9 mouse cellular contexts compared by ENCODE assay signal in the genomic region with DNA sequence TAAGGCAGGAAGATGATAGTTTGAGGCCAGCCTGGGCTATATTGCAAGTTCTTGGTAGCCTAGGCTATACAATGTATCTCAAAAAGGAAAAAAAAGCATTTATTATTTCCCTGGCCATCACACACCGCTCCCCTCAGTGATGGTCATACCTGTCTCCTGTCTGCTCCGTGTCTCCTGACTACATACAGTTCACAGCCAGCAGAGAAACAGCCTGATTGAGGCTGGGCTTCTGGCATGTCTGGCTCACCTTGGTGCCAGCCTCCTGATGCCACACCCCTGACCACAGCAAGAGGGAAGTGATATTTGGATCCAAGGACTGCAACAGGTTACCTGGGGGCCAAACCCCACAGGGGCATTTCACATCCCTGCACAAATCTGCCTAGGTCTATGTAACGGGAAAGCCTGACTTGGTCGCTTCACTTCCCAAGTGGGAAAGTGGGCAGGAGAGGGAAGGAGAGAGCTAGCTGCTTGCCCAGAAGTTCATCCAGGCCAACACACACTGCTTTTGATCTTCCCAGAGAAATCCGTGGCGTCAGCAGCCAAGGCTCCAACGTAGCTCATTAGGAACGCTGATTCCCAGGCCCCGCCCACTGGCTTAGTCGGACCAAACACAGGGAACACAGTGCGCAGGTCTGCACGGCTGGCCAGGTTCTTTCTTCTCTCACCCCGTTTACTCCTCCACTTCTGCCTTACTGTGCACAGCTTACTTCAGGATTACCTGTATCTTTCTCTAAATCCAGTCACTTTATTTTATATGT. TPM values are rescaled to one million over a fixed set of nuclear protein-coding genes. Genes with fewer than 3 reads are reported as not detected.
A peak's percentile ranks its signal among the peaks of the same experiment; 100 is the strongest.
DNase-seq lines count a peak whose midpoint lies in the region; ATAC-seq and TF ChIP-seq lines count a peak whose summit lies in the region.
"Had no signal": no experiment of that assay in that cellular context is flagged by ENCODE, and none has a peak within 500 bp of the region (broad histone marks: within the 10 kb centered on the region; RNA-seq: fewer than 3 reads in every experiment).

No protein-coding gene starts in this region.

- 26% methylated on average over 13 of the region's 13 CpGs for WGBS in heart, embryonic 13.5 days
- WGBS in stomach, postnatal 0 days: 21% methylated on average over 13 of the region's 13 CpGs

- H3K4me3 ChIP-seq in heart, embryonic 13.5 days: peak overlapping the region; percentile 29
- H3K4me3 ChIP-seq in stomach, postnatal 0 days (ENCODE audit: low read depth, low read length): no peak overlapping the region

- no peak overlapping the region for H3K27ac ChIP-seq in heart, embryonic 13.5 days (replicated peaks)
- peak overlapping the region; percentile 75 for H3K27ac ChIP-seq in stomach, postnatal 0 days (replicated peaks)

- peaks cover 9% of the 10 kb centered on the region; the same call in 1 of the 2 replicates for H3K27me3 ChIP-seq in heart, embryonic 13.5 days (replicated peaks)
- H3K27me3 ChIP-seq in stomach, postnatal 0 days (ENCODE audit: control insufficient read depth, insufficient read depth, low read length): no peaks in the 10 kb centered on the region

- intact Hi-C loops in heart, postnatal 25 days (cut with DNase I): loop anchor here (1.0 kb wide), 1 partner anchor 22 kb away; no protein-coding TSS in a partner anchor

- peaks cover 24% of the 10 kb centered on the region for H3K4me1 ChIP-seq in heart, embryonic 13.5 days
- peaks cover 10% of the 10 kb centered on the region for H3K4me1 ChIP-seq in stomach, postnatal 0 days (replicated peaks; ENCODE audit: control insufficient read depth, insufficient read depth)

- H3K4me2 ChIP-seq in heart, embryonic 13.5 days: peak overlapping the region; percentile 63
- no peak overlapping the region for H3K4me2 ChIP-seq in stomach, postnatal 0 days (replicated peaks; ENCODE audit: low read depth)

- TF ChIP-seq EP300 in stomach, postnatal 0 days (optimal IDR thresholded peaks at IDR 0.05): no peak

- peak; percentile 43 to 45 for DNase-seq in heart, adult 18-20 months
- no peak for DNase-seq in heart, postnatal 25 days (ENCODE audit: low spot score)
- peak; percentile 76 for DNase-seq in adrenal gland, postnatal 10 days
- peak; percentile 62 for DNase-seq in kidney, postnatal 14 days
- DNase-seq in lung, postnatal 36 days: peak; percentile 83
- DNase-seq in stomach, postnatal 0 days (ENCODE audit: low spot score): peak; percentile 79

- no peaks in the 10 kb centered on the region for H3K9me3 ChIP-seq in heart, embryonic 13.5 days
- no peaks in the 10 kb centered on the region for H3K9me3 ChIP-seq in stomach, postnatal 0 days (ENCODE audit: control insufficient read depth, low read length)

- ATAC-seq in heart, embryonic 13.5 days (ENCODE audit: extremely low read depth, insufficient number of reproducible peaks, low FRiP score, low TSS enrichment): no peak
- ATAC-seq in stomach, postnatal 0 days (ENCODE audit: low FRiP score, low TSS enrichment): peak; percentile 72
- no peak for ATAC-seq in granulocyte monocyte progenitor cell, adult 5-6 weeks (replicated peaks; ENCODE audit: poor library complexity, severe bottlenecking)

- H3K36me3 ChIP-seq in heart, embryonic 13.5 days: no peaks in the 10 kb centered on the region
- H3K36me3 ChIP-seq in stomach, postnatal 0 days (ENCODE audit: control insufficient read depth, insufficient read depth, low read length): no peaks in the 10 kb centered on the region

- H3K9ac ChIP-seq in heart, embryonic 13.5 days: peak overlapping the region; percentile 73
- no peak overlapping the region; the same call in 1 of the 2 replicates for H3K9ac ChIP-seq in stomach, postnatal 0 days (ENCODE audit: low read length)

- TF ChIP-seq CTCF in stomach, postnatal 0 days (IDR thresholded peaks at IDR 0.05; ENCODE audit: low read depth): no peak

RNA-seq across cellular contexts. Expression of a gene that starts 20.9 kb away (rescaled TPM):
- not detected for total RNA-seq in heart, adult 18-20 months (2021)
- total RNA-seq in heart, postnatal 25 days (2021): not detected
- under 1 TPM in 1 of 2 experiments, not detected in 1; 0.15 TPM for total RNA-seq in adrenal gland, postnatal 10 days (2021)
- polyA plus RNA-seq in heart, embryonic 13.5 days (2015; fragmentation: Nextera tagmentation; extraction: Ambion mirVana): 0.13 and 0.33 TPM in 2 replicates
- 0.74 and 1.0 TPM in 2 replicates for polyA plus RNA-seq in stomach, postnatal 0 days (2015; fragmentation: Nextera tagmentation; extraction: Ambion mirVana)
- 0.49 TPM in 1 of 2 replicates, not detected in the other for total RNA-seq in granulocyte monocyte progenitor cell, adult 5-6 weeks (2014; fragmentation: Nextera tagmentation)
- not detected in 2 replicates for total RNA-seq in granulocyte monocyte progenitor cell, adult 5-6 weeks (2017)
- total RNA-seq: CH12.LX had no signal

RNA-seq across cellular contexts. Expression of a gene that starts 37.3 kb away (rescaled TPM):
- total RNA-seq in heart, adult 18-20 months (2021): 1 to 10 TPM; 7.7 to 8.4 TPM
- total RNA-seq in heart, postnatal 25 days (2021): 10 to 100 TPM in 1 of 2 experiments, 1 to 10 TPM in 1; 9.4 to 10.5 TPM
- 10 to 100 TPM; 22.2 to 23.3 TPM for total RNA-seq in adrenal gland, postnatal 10 days (2021)
- 36.6 and 37.1 TPM in 2 replicates for polyA plus RNA-seq in heart, embryonic 13.5 days (2015; fragmentation: Nextera tagmentation; extraction: Ambion mirVana)
- polyA plus RNA-seq in stomach, postnatal 0 days (2015; fragmentation: Nextera tagmentation; extraction: Ambion mirVana): 31.0 and 33.8 TPM in 2 replicates
- 45.9 and 48.0 TPM in 2 replicates for total RNA-seq in granulocyte monocyte progenitor cell, adult 5-6 weeks (2014; fragmentation: Nextera tagmentation)
- 41.9 and 58.3 TPM in 2 replicates for total RNA-seq in granulocyte monocyte progenitor cell, adult 5-6 weeks (2017)
